Mouse (Mus musculus): ENCODE results near the gene Rab36.

DNA sequence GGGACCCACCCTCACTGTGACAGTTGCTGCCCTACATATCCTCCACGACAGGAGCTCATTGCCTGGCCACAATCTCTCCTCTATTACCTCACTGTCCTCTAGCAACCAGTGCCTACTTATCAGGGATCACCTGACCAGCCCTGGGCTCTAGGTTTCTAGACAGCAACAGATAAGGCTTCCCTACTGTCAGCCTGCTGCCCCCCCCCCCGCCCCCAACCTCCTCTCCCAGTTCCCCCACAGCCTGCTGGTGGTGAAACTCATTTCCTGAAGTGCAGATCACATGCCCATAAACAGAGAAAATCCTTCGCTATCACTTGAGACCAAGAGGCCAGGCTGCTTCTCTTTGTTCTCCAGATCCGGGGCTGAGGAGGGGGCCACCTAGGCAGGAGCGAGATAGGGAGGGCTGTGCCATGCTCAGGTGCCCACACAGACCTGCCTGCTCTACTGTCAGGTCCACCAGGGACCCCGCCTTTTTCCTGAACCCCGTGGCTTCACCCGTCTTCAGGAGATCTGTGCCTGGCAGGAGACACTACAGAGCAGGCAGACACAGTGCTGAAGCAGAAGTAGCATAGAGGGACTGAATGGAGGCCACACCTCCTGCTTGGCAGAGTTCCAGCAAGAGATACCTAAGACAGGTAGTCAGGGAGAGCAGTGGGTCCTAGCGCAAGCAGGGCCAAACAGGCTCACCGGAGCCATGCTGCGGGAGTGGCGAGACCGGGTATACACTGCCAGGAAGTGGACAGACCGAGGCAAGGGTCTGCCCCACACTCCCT, 49.0 kb upstream of the Rab36 start:
- TF ChIP-seq CTCF (IDR thresholded peaks at IDR 0.05; ENCODE audit: low read depth, low read length), result no peak
- no peak for TF ChIP-seq POLR2A (IDR thresholded peaks at IDR 0.05; ENCODE audit: borderline replicate concordance, low read depth, low read length)

All from bone marrow macrophage, adult 2 months (primary cell).